Mouse (Mus musculus): ENCODE measurements around the gene Polr3b.

GRCm38 (mm10) chr10:84584451-84585293 is 37.4 kb upstream of the Polr3b start:
- TF ChIP-seq FLI1 (IDR thresholded peaks at IDR 0.05; ENCODE audit: low read length) (no peak), GATA1 (IDR thresholded peaks at IDR 0.05; ENCODE audit: borderline replicate concordance, low read length) (no peak)

Data from megakaryocyte, embryonic 14.5 days (primary cell).